Mouse (Mus musculus): ENCODE data around the gene Coq5. TPM values are rescaled to one million over a fixed set of nuclear protein-coding genes. Genes with fewer than 3 reads are reported as not detected.
A peak's percentile ranks its signal among the peaks of the same experiment; 100 is the strongest.

Gene Coq5
- 62.1 and 65.1 TPM in 2 replicates for polyA plus RNA-seq (2015; fragmentation: Nextera tagmentation; extraction: Ambion mirVana)

- 3% methylated on average over 45 of the region's 45 CpGs for WGBS
- Histone ChIP-seq H3K27me3 (replicated peaks) (no peaks in the 10 kb centered on the region), H3K27ac (0 out of 2 replicates have a peak within 1 kb of the TSS, but pooled peaks have one; percentile 23), H3K36me3 (peaks cover 6% of the 10 kb centered on the region; the same call in 1 of the 2 replicates), H3K4me2 (replicated peaks) (peak within 1 kb of the TSS; percentile 87), H3K4me3 (replicated peaks) (peak within 1 kb of the TSS; percentile 87), H3K9me3 (no peaks in the 10 kb centered on the region), H3K9ac (peak within 1 kb of the TSS; percentile 86), H3K4me1 (replicated peaks) (peaks cover 6% of the 10 kb centered on the region; the same call in 1 of the 2 replicates)
- peak; percentile 87 for ATAC-seq
Measured at GRCm38 (mm10) chr5:115279226-115280049, at the start of gene Coq5. TSS of gene Coq5 (plus strand) at chr5:115279666.

- Histone ChIP-seq H3K9me3 (no peaks in the 10 kb centered on the region), H3K4me2 (replicated peaks) (no peak overlapping the region), H3K36me3 (no peaks in the 10 kb centered on the region), H3K9ac (no peak overlapping the region), H3K27me3 (replicated peaks) (no peaks in the 10 kb centered on the region), H3K27ac (no peak overlapping the region), H3K4me3 (replicated peaks) (no peak overlapping the region), H3K4me1 (replicated peaks) (peaks cover 7% of the 10 kb centered on the region)
- ATAC-seq: no peak
- 59% methylated on average over 15 of the region's 15 CpGs for WGBS
Measured at GRCm38 (mm10) chr5:115230830-115231551, 48.5 kb upstream of the Coq5 start.

- H3K4me1 ChIP-seq (replicated peaks): peaks cover 7% of the 10 kb centered on the region
- no peak overlapping the region for H3K4me3 ChIP-seq (replicated peaks)
- no peak overlapping the region for H3K4me2 ChIP-seq (replicated peaks)
- ATAC-seq: no peak
- H3K27ac ChIP-seq: no peak overlapping the region
- H3K27me3 ChIP-seq (replicated peaks): no peaks in the 10 kb centered on the region
- 40% methylated on average over 16 of the region's 16 CpGs for WGBS
- H3K9me3 ChIP-seq: no peaks in the 10 kb centered on the region
- H3K36me3 ChIP-seq: no peaks in the 10 kb centered on the region
- H3K9ac ChIP-seq: no peak overlapping the region
Measured at GRCm38 (mm10) chr5:115231552-115232120, 47.8 kb upstream of the Coq5 start.

GRCm38 (mm10) chr5:115232516-115232915 is 47.0 kb upstream of the Coq5 start:
- no peak overlapping the region for H3K4me2 ChIP-seq (replicated peaks)
- no peaks in the 10 kb centered on the region for H3K9me3 ChIP-seq
- H3K36me3 ChIP-seq: no peaks in the 10 kb centered on the region
- no peak overlapping the region for H3K4me3 ChIP-seq (replicated peaks)
- no peak overlapping the region for H3K9ac ChIP-seq
- peaks cover 7% of the 10 kb centered on the region for H3K4me1 ChIP-seq (replicated peaks)
- H3K27ac ChIP-seq: no peak overlapping the region
- 55% methylated on average over 6 of the region's 6 CpGs for WGBS
- H3K27me3 ChIP-seq (replicated peaks): no peaks in the 10 kb centered on the region
- ATAC-seq: no peak

GRCm38 (mm10) chr5:115233031-115233780 is 46.3 kb upstream of the Coq5 start:
- H3K36me3 ChIP-seq: no peaks in the 10 kb centered on the region
- WGBS: 90% methylated on average over 14 of the region's 14 CpGs
- ATAC-seq: no peak

GRCm38 (mm10) chr5:115234519-115234918 is 44.9 kb upstream of the Coq5 start:
- H3K36me3 ChIP-seq: no peaks in the 10 kb centered on the region
- no peak overlapping the region for H3K9ac ChIP-seq
- H3K9me3 ChIP-seq: no peaks in the 10 kb centered on the region
- no peak for ATAC-seq
- H3K27me3 ChIP-seq (replicated peaks): no peaks in the 10 kb centered on the region
- no peak overlapping the region for H3K4me3 ChIP-seq (replicated peaks)
- H3K4me2 ChIP-seq (replicated peaks): 0 out of 2 replicates have a peak overlapping the region, but pooled peaks have one; percentile 92
- WGBS: 74% methylated on average over 6 of the region's 6 CpGs
- no peak overlapping the region for H3K27ac ChIP-seq
- H3K4me1 ChIP-seq (replicated peaks): peaks cover 14% of the 10 kb centered on the region

More at GRCm38 (mm10) chr5:115233031-115233780, 46.3 kb upstream of the Coq5 start:
- no peaks in the 10 kb centered on the region for H3K27me3 ChIP-seq (replicated peaks)
- no peak overlapping the region for H3K27ac ChIP-seq
- peaks cover 7% of the 10 kb centered on the region for H3K4me1 ChIP-seq (replicated peaks)
- H3K4me3 ChIP-seq (replicated peaks): no peak overlapping the region
- no peak overlapping the region for H3K9ac ChIP-seq
- no peaks in the 10 kb centered on the region for H3K9me3 ChIP-seq
- no peak overlapping the region for H3K4me2 ChIP-seq (replicated peaks)

GRCm38 (mm10) chr5:115235323-115235771 is 44.1 kb upstream of the Coq5 start:
- under 1% methylated on average over 44 of the region's 45 CpGs for WGBS
- peaks cover 14% of the 10 kb centered on the region for H3K4me1 ChIP-seq (replicated peaks)
- no peak overlapping the region for H3K27ac ChIP-seq

GRCm38 (mm10) chr5:115235786-115236263 is 43.6 kb upstream of the Coq5 start, which contains the start of gene Pop5:
TSS of gene Pop5 (plus strand) at chr5:115235836.
- Histone ChIP-seq H3K4me1 (replicated peaks) (peaks cover 14% of the 10 kb centered on the region), H3K27ac (no peak within 1 kb of the TSS), H3K9ac (peak within 1 kb of the TSS; percentile 64), H3K27me3 (replicated peaks) (no peaks in the 10 kb centered on the region), H3K4me3 (replicated peaks) (peak within 1 kb of the TSS; percentile 59), H3K4me2 (replicated peaks) (peak within 1 kb of the TSS; percentile 92), H3K36me3 (peaks cover 9% of the 10 kb centered on the region; the same call in 1 of the 2 replicates), H3K9me3 (no peaks in the 10 kb centered on the region)
- ATAC-seq: peak; percentile 71
- WGBS: 2% methylated on average over 21 of the region's 21 CpGs

More at GRCm38 (mm10) chr5:115235323-115235771, 44.1 kb upstream of the Coq5 start:
- peak; percentile 40 for ATAC-seq
- Histone ChIP-seq H3K4me2 (replicated peaks) (peak overlapping the region; percentile 92), H3K9me3 (no peaks in the 10 kb centered on the region), H3K36me3 (peaks cover 6% of the 10 kb centered on the region; the same call in 1 of the 2 replicates), H3K27me3 (replicated peaks) (no peaks in the 10 kb centered on the region), H3K9ac (peak overlapping the region; percentile 64), H3K4me3 (replicated peaks) (peak overlapping the region; percentile 59)

- peak overlapping the region; percentile 42; the same call in 1 of the 2 replicates for H3K27ac ChIP-seq
- peaks cover 22% of the 10 kb centered on the region for H3K36me3 ChIP-seq
- peaks cover 14% of the 10 kb centered on the region for H3K4me1 ChIP-seq (replicated peaks)
- H3K4me3 ChIP-seq (replicated peaks): peak overlapping the region; percentile 94
- peak; percentile 91 for ATAC-seq
- H3K27me3 ChIP-seq (replicated peaks): no peaks in the 10 kb centered on the region
- H3K4me2 ChIP-seq (replicated peaks): peak overlapping the region; percentile 84
- H3K9me3 ChIP-seq: no peaks in the 10 kb centered on the region
- under 1% methylated on average over 88 of the region's 88 CpGs for WGBS
- peak overlapping the region; percentile 85 for H3K9ac ChIP-seq
Measured at GRCm38 (mm10) chr5:115237803-115238728, 41.4 kb upstream of the Coq5 start.

- H3K4me1 ChIP-seq (replicated peaks): peaks cover 14% of the 10 kb centered on the region
- 0 out of 2 replicates have a peak overlapping the region, but pooled peaks have one; percentile 5 for H3K9ac ChIP-seq
- no peaks in the 10 kb centered on the region for H3K9me3 ChIP-seq
- peaks cover 29% of the 10 kb centered on the region for H3K36me3 ChIP-seq
- no peak overlapping the region for H3K27ac ChIP-seq
- 9% methylated on average over 11 of the region's 11 CpGs for WGBS
- no peak for ATAC-seq
- no peaks in the 10 kb centered on the region for H3K27me3 ChIP-seq (replicated peaks)
- peak overlapping the region; percentile 84 for H3K4me2 ChIP-seq (replicated peaks)
- peak overlapping the region; percentile 94 for H3K4me3 ChIP-seq (replicated peaks)
Measured at GRCm38 (mm10) chr5:115238729-115239195, 40.7 kb upstream of the Coq5 start.
